21 mouse cellular contexts compared by ENCODE assay signal in the genomic region with DNA sequence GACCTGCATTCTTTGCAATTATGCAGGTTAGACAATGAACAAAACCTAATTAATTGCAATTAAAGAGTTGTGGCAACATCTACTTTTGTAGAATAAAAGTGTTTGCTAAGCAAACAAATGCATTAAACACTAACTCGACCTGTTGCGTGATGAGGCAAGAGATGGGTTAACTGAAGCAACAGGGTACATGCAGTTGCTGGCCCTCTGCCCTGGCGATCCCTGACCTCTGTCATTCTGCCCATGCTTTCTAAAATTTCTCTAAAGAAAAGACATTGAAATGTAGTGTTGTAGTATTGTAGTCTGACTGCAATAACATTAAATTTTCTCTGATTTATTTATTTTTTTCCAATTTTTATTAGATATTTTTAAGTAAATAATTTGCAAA. TPM values are rescaled to one million over a fixed set of nuclear protein-coding genes. Genes with fewer than 3 reads are reported as not detected.
DNase-seq lines count a peak whose midpoint lies in the region; ATAC-seq and TF ChIP-seq lines count a peak whose summit lies in the region.
"Had no signal": no experiment of that assay in that cellular context is flagged by ENCODE, and none has a peak within 500 bp of the region (broad histone marks: within the 10 kb centered on the region; RNA-seq: fewer than 3 reads in every experiment).

No protein-coding gene starts in this region.

- no peaks in the 10 kb centered on the region for H3K9me3 ChIP-seq in kidney, embryonic 14.5 days (ENCODE audit: control insufficient read depth, low read length)
- H3K9me3 ChIP-seq in liver, embryonic 14.5 days (ENCODE audit: control insufficient read depth, low read length), result no peaks in the 10 kb centered on the region
- H3K9me3 ChIP-seq in forebrain, embryonic 14.5 days (replicated peaks; ENCODE audit: control insufficient read depth, low read length), result no peaks in the 10 kb centered on the region
- H3K9me3 ChIP-seq: embryonic facial prominence, embryonic 13.5 days; forebrain, embryonic 13.5 days; heart, embryonic 12.5 days; hindbrain, embryonic 10.5 days had no signal

- DNase-seq in adrenal gland, postnatal 25 days, result peak; percentile 15
- no peak for DNase-seq in adrenal gland, adult 8-10 months
- DNase-seq in kidney, postnatal 25 days, result peak; percentile 13 to 35
- DNase-seq in adipocyte (ENCODE audit: low spot score), result peak; percentile 53
- peak in 1 of 3 experiments; percentile 4 for DNase-seq in liver, embryonic 14.5 days (ENCODE audit: low read depth in 3 of 3, low spot score in 3 of 3)
- DNase-seq in forebrain, embryonic 14.5 days (ENCODE audit: low spot score), result no peak
- DNase-seq: cerebellum, adult 18-20 months; cerebellum, adult 9-11 months; cerebellum, postnatal 36 days; gastrocnemius, adult 2 months; gastrocnemius, postnatal 25 days had no signal

- no peaks in the 10 kb centered on the region for H3K27me3 ChIP-seq in kidney, embryonic 14.5 days (ENCODE audit: control insufficient read depth, insufficient read depth, low read length)
- no peaks in the 10 kb centered on the region for H3K27me3 ChIP-seq in liver, embryonic 14.5 days (ENCODE audit: control insufficient read depth, insufficient read depth, low read length)
- H3K27me3 ChIP-seq in forebrain, embryonic 14.5 days (replicated peaks; ENCODE audit: control insufficient read depth, insufficient read depth, low read length), result no peaks in the 10 kb centered on the region
- H3K27me3 ChIP-seq: CH12.LX; embryonic facial prominence, embryonic 13.5 days; forebrain, embryonic 13.5 days; Patski had no signal

- H3K27ac ChIP-seq in kidney, embryonic 14.5 days (ENCODE audit: low read depth, low read length), result no peak overlapping the region
- no peak overlapping the region for H3K27ac ChIP-seq in liver, embryonic 14.5 days
- no peak overlapping the region for H3K27ac ChIP-seq in forebrain, embryonic 14.5 days (ENCODE audit: low read depth, low read length)
- H3K27ac ChIP-seq: embryonic facial prominence, embryonic 13.5 days; forebrain, embryonic 13.5 days; gastrocnemius, adult 2 months; hindbrain, embryonic 10.5 days; hindbrain, embryonic 14.5 days had no signal

- no peaks in the 10 kb centered on the region for H3K36me3 ChIP-seq in kidney, embryonic 14.5 days (ENCODE audit: control insufficient read depth, insufficient read depth, low read length)
- no peaks in the 10 kb centered on the region for H3K36me3 ChIP-seq in liver, embryonic 14.5 days (replicated peaks; ENCODE audit: control insufficient read depth, insufficient read depth, low read depth)
- no peaks in the 10 kb centered on the region for H3K36me3 ChIP-seq in forebrain, embryonic 14.5 days (ENCODE audit: control insufficient read depth, insufficient read depth, low read length)
- H3K36me3 ChIP-seq: embryonic facial prominence, embryonic 13.5 days; heart, embryonic 12.5 days; hindbrain, embryonic 10.5 days had no signal

- WGBS in kidney, embryonic 14.5 days, result 85% methylated on average over 3 of the region's 3 CpGs
- 55% methylated on average over 3 of the region's 3 CpGs for WGBS in liver, embryonic 14.5 days (ENCODE audit: insufficient replicate concordance)
- 79% methylated on average over 3 of the region's 3 CpGs for WGBS in forebrain, embryonic 14.5 days

- no peak overlapping the region for H3K9ac ChIP-seq in kidney, embryonic 14.5 days (ENCODE audit: low read depth, low read length)
- H3K9ac ChIP-seq in liver, embryonic 14.5 days (replicated peaks), result no peak overlapping the region
- no peak overlapping the region for H3K9ac ChIP-seq in forebrain, embryonic 14.5 days (ENCODE audit: low read length)
- H3K9ac ChIP-seq: embryonic facial prominence, embryonic 13.5 days; forebrain, embryonic 13.5 days; heart, embryonic 12.5 days; hindbrain, embryonic 14.5 days had no signal

- no peak overlapping the region for H3K4me3 ChIP-seq in kidney, embryonic 14.5 days (ENCODE audit: low read length)
- no peak overlapping the region for H3K4me3 ChIP-seq in liver, embryonic 14.5 days (ENCODE audit: insufficient read depth in 1 of 2, low read depth in 2 of 2, low read length in 2 of 2)
- no peak overlapping the region for H3K4me3 ChIP-seq in forebrain, embryonic 14.5 days (ENCODE audit: low read depth, low read length)
- H3K4me3 ChIP-seq: embryonic facial prominence, embryonic 13.5 days; forebrain, embryonic 13.5 days; gastrocnemius, adult 2 months; heart, embryonic 12.5 days; hindbrain, embryonic 10.5 days had no signal

- TF ChIP-seq EP300 in liver, embryonic 14.5 days (IDR thresholded peaks at IDR 0.05; ENCODE audit: low read depth), result no peak

- ATAC-seq in kidney, embryonic 14.5 days (ENCODE audit: low FRiP score, low TSS enrichment), result no peak
- ATAC-seq in liver, embryonic 14.5 days (ENCODE audit: insufficient read depth), result peak; percentile 65; the same call in 1 of the 2 replicates
- ATAC-seq in erythroblast, adult 5-6 weeks (replicated peaks; ENCODE audit: low FRiP score, poor library complexity, severe bottlenecking), result no peak
- ATAC-seq in forebrain, embryonic 14.5 days, result no peak
- ATAC-seq: activated CD4-positive, CD25-positive, alpha-beta regulatory T cell, adult 4 months; forebrain, embryonic 13.5 days; Patski had no signal

- no peaks in the 10 kb centered on the region for H3K4me1 ChIP-seq in kidney, embryonic 14.5 days (ENCODE audit: control insufficient read depth, insufficient read depth, low read length)
- peaks cover 0 to 2% of the 10 kb centered on the region in 2 experiments; a peak in 1 of 4 replicates for H3K4me1 ChIP-seq in liver, embryonic 14.5 days (replicated peaks; ENCODE audit: control insufficient read depth in 2 of 2, insufficient read depth in 2 of 2, low read length in 1 of 2)
- no peaks in the 10 kb centered on the region for H3K4me1 ChIP-seq in forebrain, embryonic 14.5 days (ENCODE audit: control insufficient read depth, insufficient read depth, low read length)
- H3K4me1 ChIP-seq: embryonic facial prominence, embryonic 13.5 days; hindbrain, embryonic 10.5 days had no signal

- TF ChIP-seq CTCF in liver, embryonic 14.5 days (IDR thresholded peaks at IDR 0.05; ENCODE audit: low read depth), result no peak

- no peak overlapping the region for H3K4me2 ChIP-seq in kidney, embryonic 14.5 days (replicated peaks; ENCODE audit: low read depth, low read length)
- no peak overlapping the region for H3K4me2 ChIP-seq in liver, embryonic 14.5 days (ENCODE audit: low read depth)
- no peak overlapping the region for H3K4me2 ChIP-seq in forebrain, embryonic 14.5 days (ENCODE audit: low read length)
- H3K4me2 ChIP-seq: embryonic facial prominence, embryonic 13.5 days; forebrain, embryonic 13.5 days; heart, embryonic 12.5 days; hindbrain, embryonic 14.5 days had no signal

RNA-seq across cellular contexts. Expression of gene Ehbp1, which starts 31.2 kb away (rescaled TPM):
- 29.1 and 29.5 TPM in 2 replicates for total RNA-seq in adrenal gland, postnatal 25 days (2021)
- 10 to 100 TPM; 22.1 to 35.4 (median 32.0) TPM for total RNA-seq in adrenal gland, adult 8-10 months (2022)
- polyA plus RNA-seq in kidney, embryonic 14.5 days (2014; fragmentation: Nextera tagmentation; extraction: Ambion mirVana), result 8.3 and 9.8 TPM in 2 replicates
- 1.5 and 3.3 TPM in 2 replicates for polyA plus RNA-seq in liver, embryonic 14.5 days (2012; rRNA removed)
- 1.7 and 2.1 TPM in 2 replicates for polyA plus RNA-seq in liver, embryonic 14.5 days (2014; fragmentation: Nextera tagmentation; extraction: Ambion mirVana)
- 5.6 TPM in 1 of 2 replicates, not detected in the other for total RNA-seq in erythroblast, adult 5-6 weeks (2015; ENCODE audit: low replicate concordance)
- 1.4 and 2.2 TPM in 2 replicates for total RNA-seq in erythroblast, adult 5-6 weeks (2017; ENCODE audit: low replicate concordance)
- 17.1 and 20.4 TPM in 2 replicates for polyA plus RNA-seq in forebrain, embryonic 14.5 days (2014; fragmentation: Nextera tagmentation; extraction: Ambion mirVana)

Comparison
In these comparisons a context has a peak if more than half of its experiments do, and no peak if none do; other contexts are left out.
1. DNase-seq: peak in adrenal gland, postnatal 25 days (single experiment), kidney, postnatal 25 days (2 of 2) and adipocyte (single experiment); none in adrenal gland, adult 8-10 months (single experiment) and forebrain, embryonic 14.5 days (single experiment).